Mouse (Mus musculus) kidney, postnatal 36 days (tissue): ENCODE results near the gene Unkl.
"Not testable (repeated sequence)": the region's sequence is repeated elsewhere in the genome, so short reads cannot be mapped to it uniquely, and the experiment has no call there.

Experiments used
- DNase-seq, 2 experiments: peaks; one replicate each; pipeline ENCODE4 v3.0.0; 2021 to 2022; ENCODE audit warnings: mixed read lengths in 2 of 2

Gene Unkl

GRCm38 (mm10) chr17:25220746-25221145 lies 32.5 kb downstream of the Unkl start:
- peak in 1 of 2 experiments; percentile 47 for DNase-seq

GRCm38 (mm10) chr17:25221821-25222503 lies 33.8 kb downstream of the Unkl start:
- peak; percentile 84 to 89 for DNase-seq

DNA sequence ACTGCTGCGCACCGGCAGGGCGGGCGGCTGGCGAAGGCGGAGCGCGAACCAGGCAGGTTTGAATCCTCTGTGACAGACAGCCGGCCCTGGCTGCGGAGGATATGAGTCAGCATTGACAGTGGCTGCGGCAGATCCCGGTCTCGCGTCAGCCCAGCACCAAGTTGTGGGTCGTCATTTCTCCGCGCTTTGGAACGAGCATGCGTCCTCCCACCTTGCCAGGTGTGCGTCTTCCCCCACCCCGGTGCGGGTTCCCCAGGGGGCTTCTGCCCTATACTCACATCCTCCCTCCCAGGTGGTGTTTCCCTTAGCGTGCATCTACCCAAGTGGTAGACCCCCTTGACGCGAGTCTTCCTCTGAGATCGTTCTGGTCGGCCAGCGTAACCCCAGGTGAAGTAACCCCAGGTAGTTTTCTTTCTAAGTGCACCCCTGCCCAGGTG lies 34.3 kb downstream of the Unkl start:
- DNase-seq: not testable (repeated sequence)

GRCm38 (mm10) chr17:25222951-25223601 lies 34.9 kb downstream of the Unkl start:
- peak in 1 of 2 experiments; percentile 29 for DNase-seq

DNA sequence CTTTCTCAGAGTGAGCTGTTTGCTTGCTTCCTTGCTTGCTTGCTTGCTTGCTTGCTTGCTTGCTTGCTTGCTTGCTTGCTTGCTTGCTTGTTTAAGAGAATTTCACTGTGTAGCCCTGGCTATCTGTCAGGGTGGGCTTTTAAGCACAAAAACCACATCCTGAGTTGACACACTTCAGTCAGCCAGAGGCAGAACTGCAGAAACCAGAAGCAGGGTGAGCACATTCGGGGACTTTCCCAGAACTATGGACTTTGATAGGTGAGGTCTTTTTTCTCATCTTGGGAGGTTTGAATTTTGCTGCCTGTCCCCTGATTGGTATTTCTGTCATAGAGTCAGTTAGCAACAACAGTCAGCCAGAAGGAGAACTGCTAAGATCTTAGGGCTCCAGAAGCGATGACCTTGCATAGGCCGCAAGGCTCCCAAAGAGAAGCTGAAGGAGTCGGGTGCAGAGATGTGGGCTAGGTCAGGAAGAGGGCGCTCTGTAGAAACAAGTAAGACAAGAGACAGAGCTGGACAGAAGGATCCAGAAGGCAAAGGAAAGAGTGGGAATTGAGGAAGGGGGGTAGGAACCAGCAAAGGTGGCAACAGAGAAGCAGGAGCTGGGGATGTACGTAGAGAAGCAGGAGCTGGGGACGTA lies 36.5 kb downstream of the Unkl start:
- no peak for DNase-seq

DNA sequence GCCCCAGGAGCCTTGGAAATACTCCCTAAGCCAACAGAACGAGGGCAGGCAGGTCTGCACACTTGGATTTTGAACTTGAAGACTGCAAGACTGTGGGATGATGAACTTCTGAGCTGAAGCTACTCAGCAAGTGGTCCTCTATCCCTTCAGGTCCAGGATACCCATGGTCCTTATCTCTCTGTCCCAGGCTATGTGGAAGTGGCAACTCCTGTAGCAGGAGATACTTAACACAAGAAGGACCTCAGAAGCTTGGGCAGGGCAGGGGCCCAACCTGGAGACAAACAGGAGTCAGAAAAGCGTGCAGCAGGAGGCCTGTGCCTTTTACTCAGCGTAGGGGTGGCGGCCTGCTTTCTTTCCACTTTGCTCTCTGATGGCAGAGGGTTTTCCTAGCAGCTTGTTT lies 37.5 kb downstream of the Unkl start:
- DNase-seq: no peak

DNA sequence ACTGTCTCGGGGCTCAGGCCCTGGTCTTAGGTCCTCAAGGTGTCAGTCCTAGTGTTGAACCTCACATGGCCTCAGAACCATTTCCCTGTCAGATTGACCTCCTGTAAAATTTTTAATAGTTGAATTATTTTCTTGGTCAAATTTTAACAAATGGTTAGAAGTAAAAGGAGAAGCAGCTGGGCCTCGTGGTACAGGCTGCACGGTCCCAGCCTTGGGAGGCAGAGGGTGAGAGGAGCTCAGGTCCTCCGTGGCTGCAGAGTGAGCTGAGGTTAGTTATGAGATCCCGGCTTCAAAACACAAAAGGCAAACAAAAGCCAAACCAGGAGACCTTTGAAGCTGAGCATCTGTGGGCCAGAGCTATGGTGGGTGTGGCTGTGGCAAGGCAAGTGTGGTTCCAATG lies 39.8 kb downstream of the Unkl start:
- DNase-seq: peak in 1 of 2 experiments; percentile 69

GRCm38 (mm10) chr17:25230014-25230655 lies 41.9 kb downstream of the Unkl start:
- peak in 1 of 2 experiments; percentile 51 for DNase-seq

DNA sequence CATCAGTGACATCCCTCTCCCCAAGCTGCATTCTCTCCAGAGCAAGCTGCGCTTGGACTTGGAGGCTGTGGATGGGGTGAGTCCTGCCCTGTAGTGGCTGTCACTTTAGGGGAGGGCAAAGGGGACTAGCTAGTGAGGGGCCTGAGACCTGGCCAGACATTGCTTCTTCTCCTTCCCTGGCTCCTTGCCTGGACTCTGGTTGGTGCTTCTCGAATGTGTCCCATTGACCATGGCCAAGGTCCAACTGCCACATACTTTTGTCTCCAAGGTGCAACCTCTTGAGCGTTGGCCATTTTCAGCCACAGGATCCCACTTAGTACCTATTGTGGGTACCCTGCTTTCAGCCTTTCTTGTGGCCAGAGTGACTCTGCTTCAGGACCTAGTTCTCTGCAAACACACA lies 42.5 kb downstream of the Unkl start:
- DNase-seq: peak; percentile 81

DNA sequence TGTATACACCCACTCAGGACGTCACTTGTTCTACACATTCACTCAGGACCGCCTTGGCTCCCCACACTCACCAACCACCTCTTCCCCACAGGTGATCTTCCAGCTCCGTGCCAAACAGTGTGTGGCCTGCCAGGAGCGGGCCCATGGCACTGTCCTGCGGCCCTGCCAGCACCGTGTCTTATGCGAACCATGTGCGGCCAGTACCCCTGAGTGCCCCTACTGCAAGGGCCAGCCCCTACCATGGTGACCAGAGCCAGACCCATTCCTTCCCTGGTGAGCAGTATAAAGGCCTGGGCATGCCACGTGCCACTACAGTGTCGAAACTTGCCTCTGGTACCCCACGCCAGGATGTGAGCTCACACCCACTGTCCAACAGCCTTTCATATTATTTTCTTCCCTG lies 43.4 kb downstream of the Unkl start:
- not testable (repeated sequence) for DNase-seq

- peak in 1 of 2 experiments; percentile 36 for DNase-seq
Measured at GRCm38 (mm10) chr17:25235635-25236034, 47.4 kb downstream of the Unkl start.

DNA sequence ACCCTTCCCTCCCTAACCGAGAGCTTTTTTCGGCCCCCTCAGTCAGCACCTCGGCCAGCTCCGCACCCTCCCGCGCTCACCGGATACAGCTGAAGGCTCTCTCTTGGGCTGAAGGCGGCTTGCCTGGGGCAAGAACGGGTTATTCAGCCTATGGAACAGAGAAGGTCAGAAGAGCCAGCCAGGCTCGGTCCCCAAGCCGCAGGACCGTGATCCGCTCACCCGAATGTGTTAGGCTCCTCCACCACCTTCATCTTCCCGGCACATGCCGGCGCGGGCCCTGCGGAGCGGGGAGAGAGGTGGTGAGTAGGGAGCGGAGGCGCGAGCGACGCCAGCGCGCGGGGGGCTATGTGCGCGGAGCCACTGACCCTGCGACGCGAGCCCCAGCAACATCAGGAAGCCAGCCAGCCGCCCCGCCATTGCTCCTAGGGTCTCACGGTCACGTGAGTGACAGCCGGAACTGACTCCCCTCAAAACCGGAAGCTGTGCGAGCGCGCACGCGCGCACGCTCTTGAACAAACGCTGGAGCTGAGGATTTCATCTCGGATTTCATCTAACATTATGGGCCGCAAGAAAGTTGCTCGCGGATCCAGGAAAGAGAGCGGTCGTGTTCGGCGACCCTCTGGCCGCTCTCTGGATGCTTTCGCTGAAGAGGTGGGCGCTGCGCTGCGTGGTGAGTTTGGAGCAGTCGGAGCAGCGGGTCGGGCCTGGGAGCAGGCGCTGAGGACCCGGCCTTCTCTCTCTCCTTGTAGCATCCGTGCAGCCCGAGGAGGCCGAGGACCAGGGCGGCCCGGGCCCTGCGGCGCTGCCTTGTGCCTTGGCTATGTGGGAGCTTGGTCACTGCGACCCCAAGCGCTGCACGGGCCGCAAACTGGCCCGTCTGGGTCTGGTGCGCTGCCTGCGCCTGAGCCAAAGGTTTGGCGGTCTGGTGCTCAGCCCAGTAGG lies 51.8 kb downstream of the Unkl start, which contains the start of the genes Gnptg and Tsr3:
Gnptg (minus strand) TSS at position 430 of the 942 bp plus-strand sequence.
Tsr3 (plus strand) TSS at position 476 of the 942 bp plus-strand sequence.
- peak; percentile 87 to 92 for DNase-seq

GRCm38 (mm10) chr17:25243131-25243780 lies 55.1 kb downstream of the Unkl start:
- peak in 1 of 2 experiments; percentile 40 for DNase-seq

GRCm38 (mm10) chr17:25244239-25244638 lies 56.0 kb downstream of the Unkl start:
- DNase-seq: peak in 1 of 2 experiments; percentile 24

GRCm38 (mm10) chr17:25248033-25248750 lies 60.0 kb downstream of the Unkl start:
- no peak for DNase-seq

DNA sequence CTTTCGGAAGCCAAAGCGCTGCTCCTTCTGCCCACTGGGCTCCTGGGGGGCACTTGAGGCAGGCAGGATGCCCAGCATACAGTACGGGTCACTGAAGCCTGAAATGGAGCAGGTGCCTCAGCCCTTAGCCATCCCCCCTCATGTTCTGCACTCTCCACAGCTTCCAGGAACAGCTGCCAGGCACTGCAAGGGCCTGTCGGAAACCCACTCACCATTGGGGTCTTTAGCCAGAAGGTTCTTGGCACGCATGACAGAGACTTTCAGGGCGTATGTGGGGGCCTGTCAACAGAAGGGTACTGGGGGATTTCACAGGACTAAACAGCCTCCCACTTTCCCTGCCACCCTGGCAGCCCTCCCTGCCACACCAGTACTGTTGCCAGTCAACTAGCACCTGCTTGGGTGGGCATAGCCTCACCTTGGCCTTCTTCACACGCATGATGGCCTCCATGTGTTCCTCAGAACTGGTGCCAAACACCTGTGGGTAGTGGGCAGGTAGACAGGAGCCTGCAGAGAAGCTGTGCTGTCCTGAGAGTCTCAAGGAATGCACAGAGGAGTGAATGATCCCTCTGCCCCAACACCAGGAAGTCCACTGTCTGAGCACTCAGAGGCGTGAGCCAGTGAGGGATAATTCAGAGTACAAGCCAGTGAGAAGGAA lies 62.1 kb downstream of the Unkl start:
- DNase-seq: no peak

DNA sequence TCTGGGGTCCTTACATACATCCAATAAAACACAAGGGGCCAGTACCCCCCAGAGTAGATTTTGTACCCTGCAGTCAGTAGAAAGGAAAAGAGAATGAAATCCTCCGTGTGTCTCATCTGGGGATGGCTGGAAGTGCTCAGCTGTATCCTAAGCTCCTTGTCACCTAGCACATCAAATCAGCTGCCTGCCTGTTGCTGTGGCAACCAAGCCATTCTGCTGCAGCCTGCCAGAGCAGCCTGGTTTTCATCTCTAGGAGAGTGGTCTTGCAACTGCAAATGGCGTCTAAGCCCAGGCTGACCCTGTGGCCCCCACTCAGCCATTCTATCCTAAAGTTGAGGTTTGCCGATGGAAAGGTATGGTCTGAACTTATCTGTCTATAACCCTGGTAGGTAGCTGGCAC lies 64.4 kb downstream of the Unkl start:
- DNase-seq: no peak

GRCm38 (mm10) chr17:25253760-25254159 lies 65.6 kb downstream of the Unkl start:
- DNase-seq: no peak

GRCm38 (mm10) chr17:25255110-25255509 lies 66.9 kb downstream of the Unkl start:
- no peak for DNase-seq

DNA sequence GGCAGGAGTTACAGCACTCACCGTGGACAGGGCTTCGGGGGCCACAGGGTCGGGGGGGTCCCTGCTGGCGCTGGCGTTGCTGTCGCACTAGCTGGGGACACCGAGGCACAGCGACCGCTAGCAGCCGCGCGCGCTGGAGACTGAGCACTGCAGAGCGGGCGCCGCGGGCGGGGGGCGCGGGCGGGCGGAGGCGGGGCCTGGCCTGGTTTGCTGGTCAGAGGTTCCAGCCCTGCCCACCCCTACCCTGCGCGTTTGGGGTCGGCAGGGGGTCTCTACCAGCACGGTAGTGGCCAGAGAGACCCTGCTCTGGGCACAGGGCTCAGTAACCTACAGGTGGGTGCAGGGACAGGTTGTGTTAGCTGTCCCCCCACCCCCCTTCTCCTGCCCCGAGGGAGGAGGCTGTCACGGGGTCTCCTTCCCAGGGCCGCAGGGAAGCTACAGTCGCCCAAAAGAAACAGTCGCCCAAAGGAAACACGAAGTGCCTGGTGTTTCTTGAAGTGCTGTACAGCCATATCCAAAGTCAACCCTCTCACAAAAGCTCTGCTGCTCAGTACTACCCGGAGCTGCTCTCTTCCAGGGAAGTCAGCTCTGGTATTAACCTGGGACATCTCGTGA lies 68.0 kb downstream of the Unkl start, which contains the start of gene Baiap3:
Baiap3 (minus strand) TSS at position 225 of the 615 bp plus-strand sequence.
- DNase-seq: peak in 1 of 2 experiments; percentile 49
